Mouse (Mus musculus): Measurements from ENCODE around the gene Cyfip2.

The Cyfip2 gene

DNA sequence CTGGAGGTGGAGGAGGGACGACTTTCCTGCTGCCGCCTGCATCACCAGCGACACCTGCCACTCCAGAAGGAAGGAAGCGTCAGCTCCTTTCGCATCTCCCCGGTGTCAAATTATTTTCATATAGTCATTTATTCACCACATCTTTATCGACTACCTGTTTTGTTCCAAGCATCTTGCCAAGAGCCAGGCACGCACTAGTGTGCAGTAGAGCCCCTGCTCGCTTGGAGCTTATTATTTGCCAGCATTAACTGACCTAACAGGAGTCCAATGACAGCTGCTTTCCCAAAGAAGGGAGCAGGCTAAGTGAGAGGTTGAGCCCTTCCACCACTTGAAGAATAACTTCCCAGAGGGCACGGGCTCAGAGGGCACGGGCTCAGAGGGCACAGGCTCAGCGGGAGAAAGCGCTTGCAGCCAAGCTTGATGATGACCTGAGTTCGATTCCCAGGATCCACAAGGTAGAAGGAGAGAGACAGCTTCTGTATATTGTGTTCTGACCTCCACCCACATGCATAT is at the start of gene Cyfip2:
TSS of gene Cyfip2 (minus strand) at position 337 of the 513 bp plus-strand sequence.
- DNase-seq = peak; percentile 78

DNA sequence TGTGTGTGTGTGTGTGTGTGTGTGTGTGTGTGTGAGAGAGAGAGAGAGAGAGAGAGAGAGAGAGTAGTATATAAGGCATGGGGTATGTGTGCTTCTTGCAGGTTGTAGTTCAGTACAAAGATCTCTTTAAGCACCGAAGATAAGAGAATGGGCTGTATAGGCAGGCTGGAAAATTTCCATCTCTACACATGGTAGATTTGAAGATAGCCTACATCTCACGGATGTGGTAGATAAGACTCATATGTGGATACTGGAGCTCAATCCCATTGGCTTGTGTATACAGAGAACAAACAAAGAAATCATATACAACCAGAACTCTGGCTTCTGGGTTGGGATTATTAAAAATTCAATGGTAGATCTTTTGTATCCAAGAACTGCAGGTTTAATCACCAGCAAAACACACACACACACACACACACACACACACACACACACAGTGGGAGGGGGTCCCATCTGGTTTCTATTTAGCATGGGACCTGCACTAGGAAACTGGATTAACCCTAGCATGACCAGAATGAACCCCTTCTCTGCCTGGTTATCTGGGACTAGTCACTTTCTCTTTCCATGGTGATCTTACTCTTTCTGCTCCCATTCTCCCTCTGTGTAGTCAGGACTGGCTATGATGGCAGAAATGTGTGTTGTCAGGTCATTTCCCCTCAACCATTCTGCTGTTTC is 48.5 kb upstream of the Cyfip2 start:
- no peak for DNase-seq

DNA sequence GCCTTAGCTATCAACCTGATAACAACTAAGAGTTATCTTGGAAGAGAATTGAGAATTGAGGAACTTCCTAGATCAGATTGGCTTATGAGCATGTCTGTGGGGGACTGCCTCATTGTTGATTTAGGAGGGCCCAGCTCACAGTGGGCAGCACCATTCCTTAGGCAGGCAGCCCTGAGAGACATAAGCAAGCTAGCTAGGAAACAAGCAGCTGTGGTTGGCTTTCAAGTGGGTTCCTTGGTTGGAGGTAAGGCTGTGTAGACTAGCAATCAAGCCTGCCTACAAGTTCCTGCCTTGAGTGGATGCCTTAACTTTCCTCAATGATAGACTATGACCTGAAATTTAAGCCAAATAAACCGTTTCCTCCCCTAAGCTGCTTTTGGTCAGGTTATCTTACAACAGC is 45.7 kb upstream of the Cyfip2 start:
- no peak for DNase-seq

- no peak for DNase-seq
Measured at GRCm38 (mm10) chr11:46349681-46350410, 37.2 kb upstream of the Cyfip2 start.

- no peak for DNase-seq
Measured at GRCm38 (mm10) chr11:46348416-46348815, 35.8 kb upstream of the Cyfip2 start.

DNA sequence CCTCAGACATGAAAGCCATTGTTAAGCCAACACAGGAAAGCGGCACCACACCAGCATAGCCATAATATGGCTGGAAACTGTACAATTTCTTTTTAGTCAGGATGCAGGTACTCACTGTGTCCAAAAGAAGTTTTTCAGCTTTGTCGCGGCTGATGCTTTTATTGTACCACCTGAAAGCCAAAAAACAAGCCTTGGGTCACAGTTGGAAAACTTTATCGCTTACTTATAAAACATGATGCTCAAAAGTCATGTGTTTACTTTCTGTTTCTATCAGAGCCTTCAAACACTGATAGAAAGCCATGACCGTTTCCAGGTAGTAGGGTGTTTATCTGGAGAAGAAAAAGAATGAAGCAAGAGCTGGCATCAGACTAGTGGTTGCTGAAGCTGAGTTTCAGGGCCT is 35.1 kb upstream of the Cyfip2 start:
- no peak for DNase-seq

DNA sequence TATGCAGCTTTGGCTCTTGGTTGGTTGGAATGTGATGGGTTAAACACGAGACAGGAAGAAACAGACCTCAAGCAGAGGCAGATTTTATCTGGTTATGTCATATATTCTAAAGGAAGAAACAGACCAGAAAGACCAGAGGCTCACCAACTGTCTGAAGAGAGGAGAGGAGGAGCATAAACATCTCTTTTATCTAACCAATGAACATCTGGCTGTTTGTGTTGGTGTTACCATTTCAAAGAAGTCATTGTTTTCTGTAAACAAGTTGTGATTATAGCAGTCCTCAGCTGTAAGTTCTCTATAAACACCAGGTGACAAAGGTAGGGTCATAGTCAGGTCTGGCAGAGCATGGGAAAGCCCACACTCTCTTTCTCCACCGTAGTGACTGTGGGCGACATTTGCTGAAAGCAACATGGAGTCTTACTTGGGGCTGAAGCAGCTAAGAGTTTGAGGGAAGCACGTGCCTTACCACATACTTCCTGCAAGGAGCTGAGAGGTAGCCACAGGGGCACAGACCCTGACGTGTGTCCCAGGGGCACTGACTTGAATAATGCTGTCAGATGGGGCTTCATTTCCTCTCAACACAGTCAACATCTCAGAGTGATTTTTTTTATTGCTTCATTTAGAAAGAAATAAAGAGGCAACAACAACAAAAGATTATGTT is 31.4 kb upstream of the Cyfip2 start:
- no peak for DNase-seq

DNA sequence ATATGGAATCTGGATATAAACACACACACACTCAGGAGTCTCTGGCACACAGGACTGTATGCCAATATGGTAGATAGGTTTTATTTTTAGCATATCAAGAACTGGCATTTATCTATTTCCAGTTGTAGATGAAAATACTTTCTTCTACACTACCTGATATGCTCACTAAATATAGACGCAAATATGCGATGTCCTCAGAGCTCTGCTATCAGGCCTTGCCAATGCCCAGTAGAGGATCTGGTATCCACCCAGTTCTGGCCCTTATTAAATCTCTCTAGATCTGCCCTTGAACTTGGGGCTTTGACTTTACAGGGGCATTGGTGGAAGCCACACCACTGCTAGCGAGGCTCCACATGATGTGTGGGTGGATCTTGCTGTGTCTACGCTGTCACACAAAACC is 29.3 kb upstream of the Cyfip2 start:
- DNase-seq = no peak

GRCm38 (mm10) chr11:46336020-46336419 is 23.4 kb upstream of the Cyfip2 start:
- no peak for DNase-seq

- no peak for DNase-seq
Measured at GRCm38 (mm10) chr11:46332217-46332616, 19.6 kb upstream of the Cyfip2 start.

- DNase-seq = no peak
Measured at GRCm38 (mm10) chr11:46326271-46327015, 13.8 kb upstream of the Cyfip2 start.

- no peak for DNase-seq
Measured at GRCm38 (mm10) chr11:46321559-46321958, 8.9 kb upstream of the Cyfip2 start.

- no peak for DNase-seq
Measured at GRCm38 (mm10) chr11:46314534-46314933, 1.9 kb upstream of the Cyfip2 start.

DNA sequence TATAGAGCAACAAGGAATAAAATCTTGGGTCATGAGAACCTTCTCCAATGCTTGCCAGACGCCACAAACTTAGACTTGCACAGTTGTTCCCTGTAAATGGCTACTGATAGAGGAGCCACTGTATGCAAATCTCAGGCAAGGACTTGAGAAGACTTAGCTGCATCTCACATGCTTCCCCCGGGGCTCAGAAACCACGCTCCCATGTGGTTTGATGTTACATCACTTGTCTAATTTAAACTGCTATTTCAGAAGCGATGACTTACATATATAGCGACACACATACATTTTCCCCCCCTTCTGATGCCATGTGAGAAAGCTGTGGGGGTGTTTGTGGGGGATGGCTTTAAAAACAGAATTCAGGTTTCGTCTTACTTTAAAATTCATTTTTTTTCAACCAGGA is 1.2 kb upstream of the Cyfip2 start:
- DNase-seq = no peak

- peak; percentile 78 for DNase-seq
Measured at GRCm38 (mm10) chr11:46311703-46312522, 746 bp downstream of the Cyfip2 start.

DNA sequence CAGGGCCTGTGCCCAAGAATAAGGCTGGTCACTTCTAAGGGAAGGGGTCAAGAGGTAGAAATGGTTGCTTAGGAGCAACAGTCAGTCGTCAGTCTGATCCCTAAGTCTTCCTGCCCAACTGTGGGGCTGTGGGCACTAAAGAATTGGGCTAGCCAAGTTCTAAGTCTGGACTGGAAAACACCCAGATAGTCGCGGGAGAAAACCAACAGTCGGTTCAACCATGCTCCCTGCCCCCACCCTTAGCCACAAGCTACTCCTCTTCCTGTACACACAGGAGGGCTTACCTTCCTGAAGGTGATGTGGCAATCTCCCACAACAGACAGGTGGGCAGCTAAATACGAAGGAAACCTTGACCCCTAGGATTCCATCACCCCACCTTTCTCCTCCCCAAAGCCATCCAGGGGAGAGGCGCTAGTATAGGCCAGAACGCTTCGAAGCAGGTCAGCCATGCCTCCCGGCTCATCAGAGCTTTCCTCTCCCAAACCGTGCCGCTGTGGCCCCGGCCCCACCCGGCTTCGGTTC is 1.4 kb downstream of the Cyfip2 start:
- DNase-seq = peak; percentile 57

GRCm38 (mm10) chr11:46310647-46311063 is 2.0 kb downstream of the Cyfip2 start:
- no peak for DNase-seq

- peak; percentile 47 for DNase-seq
Measured at GRCm38 (mm10) chr11:46309808-46310555, 2.7 kb downstream of the Cyfip2 start.

GRCm38 (mm10) chr11:46309111-46309741 is 3.4 kb downstream of the Cyfip2 start:
- DNase-seq = peak; percentile 82

GRCm38 (mm10) chr11:46308271-46308974 is 4.2 kb downstream of the Cyfip2 start:
- DNase-seq = no peak

All from kidney, adult 18-20 months (tissue).